Mouse (Mus musculus): Measurements from ENCODE around the gene Cldn7.
"Not testable (repeated sequence)": the region's sequence is repeated elsewhere in the genome, so short reads cannot be mapped to it uniquely, and the experiment has no call there.

The Cldn7 gene

DNA sequence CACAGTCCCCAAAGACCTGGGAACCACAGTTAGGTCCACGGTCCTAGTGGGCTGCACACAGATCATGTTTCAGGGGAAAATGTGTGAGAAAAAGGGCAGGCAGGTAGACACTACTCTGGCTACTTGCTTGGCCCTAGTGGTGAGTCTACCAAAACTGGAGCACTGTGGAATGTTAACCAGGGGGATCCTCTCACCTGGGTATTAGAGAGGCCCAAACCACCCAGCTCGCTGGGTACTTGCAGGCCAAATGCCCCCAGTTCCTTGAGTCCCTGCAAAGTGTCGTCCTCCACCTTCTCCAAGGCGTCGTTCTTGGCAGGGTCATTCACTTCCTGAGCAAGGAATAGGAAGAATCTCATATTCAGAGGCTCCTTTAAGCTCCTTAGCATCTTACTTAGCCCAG, 49.5 kb downstream of the Cldn7 start:
- no peak for DNase-seq (ENCODE audit: low read depth, low spot score)

DNA sequence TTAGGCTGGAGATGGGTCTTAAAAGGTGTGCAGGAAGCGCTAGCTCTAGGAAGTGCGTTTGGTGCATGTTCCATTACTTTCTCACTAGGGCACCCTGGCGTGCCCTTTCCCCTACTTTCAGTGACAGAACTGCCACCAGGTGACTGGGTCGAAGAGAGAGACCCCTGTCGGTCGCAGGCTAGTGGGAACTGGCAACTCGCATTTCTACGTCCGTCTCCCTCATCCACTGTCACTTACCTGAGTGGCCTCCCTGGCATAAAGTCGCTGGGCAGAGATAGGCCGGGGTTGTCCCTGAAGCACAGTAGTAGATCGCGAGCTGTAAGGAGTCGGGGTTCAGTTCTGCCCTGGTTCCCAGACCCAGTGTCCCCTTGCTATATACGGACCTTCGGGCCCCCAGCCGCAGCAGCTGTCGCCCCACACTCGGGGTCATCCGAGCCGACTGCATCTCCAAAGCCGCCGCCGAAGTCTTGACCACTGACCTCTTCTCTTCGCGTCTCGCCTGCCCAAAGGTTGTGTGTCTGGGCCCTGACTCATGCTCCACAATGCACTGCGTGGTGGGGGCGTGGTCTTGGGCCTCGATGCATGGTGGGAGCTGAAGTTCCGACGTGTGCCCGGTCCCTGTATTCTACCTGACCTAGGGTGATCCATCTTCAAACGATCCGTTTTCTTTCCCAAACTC, 50.4 kb downstream of the Cldn7 start, which contains the start of gene Acadvl:
Gene Acadvl, minus strand, starts transcription at position 532 of the 679 bp plus-strand sequence.
- peak; percentile 80 for DNase-seq (ENCODE audit: low read depth, low spot score)

DNA sequence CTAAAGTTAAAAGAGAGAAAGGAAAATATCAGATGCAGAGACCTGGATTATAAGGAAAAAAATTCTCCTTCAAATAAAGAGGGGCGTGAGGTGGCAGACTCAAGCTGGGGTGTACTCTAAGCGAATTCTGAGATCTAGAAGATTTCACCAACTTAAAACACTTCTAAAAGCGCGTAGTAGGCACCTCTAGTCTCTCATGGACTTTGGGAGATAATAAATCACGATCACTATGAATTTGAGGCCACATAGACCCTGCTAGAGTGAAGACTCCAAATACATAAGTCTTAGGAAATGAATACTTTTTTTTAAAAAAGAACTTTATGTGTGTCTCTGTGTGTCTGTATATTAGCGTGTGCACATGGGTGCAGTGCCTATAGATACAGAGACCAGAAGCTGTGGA, 51.1 kb downstream of the Cldn7 start:
- DNase-seq (ENCODE audit: low read depth, low spot score), result no peak

DNA sequence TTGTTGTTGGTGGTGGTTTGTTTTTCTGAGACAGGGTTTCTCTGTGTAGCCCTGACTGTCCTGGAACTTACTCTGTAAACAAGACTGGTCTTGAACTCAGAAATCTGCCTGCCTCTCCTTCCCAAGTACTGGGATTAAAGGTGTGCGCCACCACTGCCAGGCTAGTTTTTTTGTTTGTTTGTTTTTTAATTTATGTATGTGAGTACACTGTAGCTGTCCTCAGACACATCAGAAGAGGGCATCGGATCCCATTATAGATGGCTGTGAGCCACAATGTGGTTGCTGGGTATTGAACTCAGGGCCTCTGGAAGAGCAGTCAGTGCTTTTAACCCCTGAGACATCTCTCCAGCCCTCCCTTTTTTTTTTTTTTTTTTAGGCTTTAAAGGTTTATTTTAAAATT, 51.6 kb downstream of the Cldn7 start:
- not testable (repeated sequence) for DNase-seq (ENCODE audit: low read depth, low spot score)

DNA sequence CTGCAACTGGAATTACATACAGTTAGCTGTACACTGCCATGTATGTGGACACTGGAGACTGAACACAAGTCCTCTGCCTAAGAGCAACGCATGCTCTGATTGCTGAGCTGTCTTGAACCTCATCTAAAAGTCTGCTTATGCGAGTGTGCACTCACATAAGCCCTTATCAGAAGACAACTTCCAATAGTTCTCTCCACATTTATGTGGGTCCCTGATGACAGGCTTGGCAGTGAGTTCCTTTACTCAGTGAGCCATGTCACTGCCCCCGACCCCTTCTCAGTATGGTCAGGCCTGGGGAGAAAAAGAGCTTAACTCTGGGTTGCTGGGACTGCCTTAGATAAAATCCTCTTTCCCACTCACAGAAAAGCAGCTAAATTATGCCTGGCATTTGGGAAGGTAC, 52.1 kb downstream of the Cldn7 start, which contains the start of gene Dlg4:
Gene Dlg4, plus strand, starts transcription at position 274 of the 400 bp plus-strand sequence.
- no peak for DNase-seq (ENCODE audit: low read depth, low spot score)

DNA sequence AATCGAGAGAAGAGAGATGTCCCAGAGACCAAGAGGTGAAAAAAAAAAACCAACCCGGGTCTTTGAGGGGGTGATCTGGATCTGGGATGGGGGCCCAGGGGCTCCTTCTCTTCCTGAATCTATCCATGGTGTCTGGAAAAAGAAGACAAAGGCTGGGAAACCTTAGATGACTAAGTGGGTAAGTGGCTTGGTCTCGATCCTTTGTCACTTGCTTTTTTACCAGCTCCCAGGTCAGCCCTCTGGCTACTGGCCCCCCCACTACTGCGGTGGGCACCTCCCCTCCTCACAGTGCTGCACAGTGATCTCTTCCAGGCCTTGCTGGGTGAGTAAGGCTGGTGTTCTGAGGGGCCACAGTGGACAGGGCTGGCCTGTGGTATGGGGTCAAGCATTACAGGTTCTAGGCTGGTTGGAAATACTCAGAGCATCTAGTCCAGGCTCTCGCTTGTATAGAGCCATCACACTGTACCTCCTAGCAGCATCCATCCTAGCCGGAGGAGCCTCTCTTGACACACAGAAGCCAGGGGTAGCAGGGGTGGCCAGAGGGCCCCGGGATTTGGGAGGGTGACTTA, 52.7 kb downstream of the Cldn7 start:
- DNase-seq (ENCODE audit: low read depth, low spot score), result no peak
